Mouse (Mus musculus) CH12.LX (cell line): ENCODE results near the gene Tspan17.

ENCODE experiments used
- CTCF ChIP-seq, 2 experiments: IDR thresholded peaks in 1 of 2; conservative IDR thresholded peaks in 1 of 2; 2 replicates each; pipeline ENCODE4 v1.5.1; 2011 to 2012; ENCODE audit warnings: low read depth in 2 of 2, low read length in 2 of 2, improper control_type of control experiment in 1 of 2, inconsistent platforms in 1 of 2, mild to moderate bottlenecking in 1 of 2, moderate library complexity in 1 of 2
- E2F4 ChIP-seq: IDR thresholded peaks from 2 replicates; pipeline ENCODE4 v1.6.1; 2011; ENCODE audit warnings: low read depth, low read length, improper control_type of control experiment; ENCODE audit not compliant: insufficient replicate concordance
- JUND ChIP-seq: conservative IDR thresholded peaks from 2 replicates; pipeline ENCODE4 v1.6.1; 2011; ENCODE audit warnings: low read depth, low read length, improper control_type of control experiment
- MAFK ChIP-seq: IDR thresholded peaks from 2 replicates; pipeline ENCODE4 v1.6.1; 2011; ENCODE audit warnings: low read length, improper control_type of control experiment; ENCODE audit not compliant: insufficient replicate concordance
- MAX ChIP-seq: IDR thresholded peaks from 2 replicates; pipeline ENCODE4 v1.6.1; 2011; ENCODE audit warnings: low read length, improper control_type of control experiment
- PAX5 ChIP-seq: IDR thresholded peaks from 2 replicates; pipeline ENCODE4 v1.6.1; 2012; ENCODE audit warnings: low read length, inconsistent platforms, mixed read lengths
- POLR2A ChIP-seq: IDR thresholded peaks from 2 replicates; pipeline ENCODE4 v1.6.1; 2011; ENCODE audit warnings: low read depth, mild to moderate bottlenecking, improper control_type of control experiment, low read length
- RAD21 ChIP-seq: IDR thresholded peaks from 2 replicates; pipeline ENCODE4 v1.6.1; 2011; ENCODE audit warnings: low read depth, mild to moderate bottlenecking, low read length, improper control_type of control experiment, moderate library complexity
- ZMIZ1 ChIP-seq: IDR thresholded peaks from 2 replicates; pipeline ENCODE4 v1.6.1; 2012; ENCODE audit warnings: low read depth, mild to moderate bottlenecking, inconsistent platforms, low read length, improper control_type of control experiment

DNA sequence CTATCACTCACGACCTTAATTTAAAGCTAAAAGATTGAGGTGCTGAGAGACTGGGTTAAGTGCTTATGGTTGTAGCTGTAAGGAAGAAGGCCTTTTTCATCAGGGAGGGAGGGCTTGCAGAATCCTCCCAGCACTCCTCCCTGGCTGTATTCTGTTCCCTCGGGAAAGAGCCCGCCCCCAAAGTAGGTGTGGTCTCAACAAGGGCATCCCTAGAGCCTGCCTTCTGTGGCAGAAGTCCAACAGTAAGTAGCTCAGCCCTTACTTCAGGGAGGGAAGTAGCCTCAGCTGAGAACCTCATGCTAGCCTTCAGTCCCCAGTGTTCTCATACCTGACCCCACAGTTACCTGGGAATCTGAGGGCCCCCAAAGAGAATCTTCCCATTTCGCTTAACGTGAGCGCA lies 39.3 kb downstream of the Tspan17 start:
- TF ChIP-seq MAFK: no peak
- no peak for TF ChIP-seq MAX
- no peak for TF ChIP-seq POLR2A
- TF ChIP-seq JUND: no peak
- no peak for TF ChIP-seq ZMIZ1
- no peak for TF ChIP-seq RAD21
- TF ChIP-seq CTCF (conservative IDR thresholded peaks at IDR 0.05 in 1 of 2, IDR thresholded peaks at IDR 0.05 in 1 of 2; ENCODE audit: low read depth in 2 of 2, low read length in 2 of 2): no peak
- TF ChIP-seq E2F4: no peak
- no peak for TF ChIP-seq PAX5
